Mouse (Mus musculus) embryonic fibroblast, embryonic 13.5 days (primary cell): Measurements from ENCODE around the gene Tmem170.

Experiments
- CTCF ChIP-seq: IDR thresholded peaks from 2 replicates; pipeline ENCODE4 v1.5.1; 2011; ENCODE audit warnings: mild to moderate bottlenecking, control low read depth, low read length, moderate library complexity, borderline replicate concordance; ENCODE audit not compliant: insufficient read depth
- POLR2A ChIP-seq: IDR thresholded peaks from 2 replicates; pipeline ENCODE4 v1.6.1; 2011; ENCODE audit warnings: low read depth, mild to moderate bottlenecking, control low read depth, low read length, moderate library complexity

GRCm38 (mm10) chr8:111889931-111890910 lies 13.7 kb upstream of the Tmem170 start:
- no peak for TF ChIP-seq POLR2A
- no peak for TF ChIP-seq CTCF
